Mouse (Mus musculus) kidney, adult 11 months (tissue): ENCODE results near the gene Ulk3.

Experiments
- DNase-seq: peaks from one replicate; pipeline ENCODE4 v3.0.0; 2022

The Ulk3 gene

DNA sequence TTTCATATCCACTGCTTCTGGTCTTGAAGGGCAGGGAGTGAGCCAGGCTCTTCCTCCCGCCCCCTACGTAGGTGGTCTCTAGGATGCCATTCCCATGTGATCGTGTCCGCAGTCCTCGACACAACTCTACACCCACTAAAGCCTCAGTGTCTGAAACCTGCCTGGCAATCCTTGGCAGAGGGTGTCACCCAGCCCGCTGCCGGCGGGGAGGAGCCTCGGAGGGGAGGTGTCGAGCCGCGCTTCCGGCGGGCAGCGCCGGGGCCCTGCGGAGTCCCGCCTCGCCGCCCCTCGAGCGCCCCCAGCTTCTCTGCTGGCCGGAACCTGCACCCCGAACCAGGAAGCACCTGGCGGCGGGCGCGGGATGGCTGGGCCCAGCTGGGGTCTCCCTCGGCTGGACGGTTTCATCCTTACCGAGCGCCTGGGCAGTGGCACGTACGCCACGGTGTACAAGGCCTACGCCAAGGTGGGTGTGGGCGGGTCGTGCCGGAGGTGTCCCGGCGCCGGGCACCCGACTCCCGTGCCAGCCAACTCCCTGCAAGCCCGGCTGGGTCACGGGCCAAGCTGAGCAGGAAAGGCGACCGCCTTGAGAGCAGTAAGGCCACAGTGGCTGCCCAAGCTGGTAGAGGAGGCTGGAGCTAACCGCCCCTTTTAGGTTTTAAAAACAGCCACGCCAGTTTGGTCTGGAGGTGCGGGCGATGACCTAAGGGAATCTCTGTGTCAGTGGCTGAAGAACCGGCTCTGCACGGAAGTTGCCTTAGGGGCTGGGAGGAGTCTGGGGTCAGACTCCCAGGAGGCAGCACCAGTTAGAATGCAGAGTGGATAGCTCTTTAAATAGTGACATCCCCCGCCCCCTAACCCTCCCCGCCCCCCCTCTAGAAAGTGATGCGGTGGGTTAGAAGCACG is at the start of gene Ulk3:
Gene Ulk3, plus strand, starts transcription at position 229 of the 903 bp plus-strand sequence.
- DNase-seq: peak; percentile 83

DNA sequence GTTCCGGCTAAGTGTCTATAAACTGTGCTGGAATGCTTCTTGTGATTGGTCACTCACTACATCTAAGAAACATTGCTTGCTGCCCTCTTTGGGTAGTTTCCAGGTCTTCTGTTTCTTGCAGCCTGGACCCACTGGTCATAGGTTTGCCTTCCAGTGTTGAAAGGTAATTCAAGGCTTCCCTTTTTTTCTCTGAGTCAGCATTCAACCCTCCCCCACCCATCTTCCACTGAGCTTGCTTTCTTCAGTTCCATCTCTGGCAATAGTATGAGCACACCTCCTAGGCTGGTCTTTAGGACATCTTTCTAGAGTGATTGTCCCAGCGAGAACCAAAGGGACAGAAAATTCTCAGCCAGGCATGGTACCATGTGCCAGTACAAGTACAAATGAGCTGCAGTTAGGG is 49.7 kb upstream of the Ulk3 start:
- DNase-seq: no peak

DNA sequence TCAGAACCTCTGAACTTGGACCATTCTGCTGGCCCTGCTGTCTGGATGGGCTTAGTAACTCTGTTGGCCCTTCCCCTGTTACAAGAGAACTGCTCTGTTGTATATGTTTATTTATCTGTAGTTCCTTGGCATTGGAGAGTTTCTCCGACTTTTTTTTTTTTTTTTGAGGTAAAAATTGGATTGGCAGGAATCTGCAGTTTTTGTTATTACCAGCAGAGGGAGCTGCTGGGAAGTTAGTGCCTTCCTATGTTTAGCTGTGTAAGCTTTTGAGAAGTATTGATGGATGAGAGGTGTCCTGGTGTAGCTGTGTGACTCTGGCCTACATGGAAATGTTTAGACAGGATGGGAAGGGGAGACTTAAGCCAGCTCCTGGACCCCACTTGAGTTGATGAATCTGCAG is 47.9 kb upstream of the Ulk3 start:
- no peak for DNase-seq

GRCm38 (mm10) chr9:57543951-57544350 is 45.3 kb upstream of the Ulk3 start:
- DNase-seq: no peak

GRCm38 (mm10) chr9:57547287-57547686 is 42.0 kb upstream of the Ulk3 start:
- DNase-seq: no peak

DNA sequence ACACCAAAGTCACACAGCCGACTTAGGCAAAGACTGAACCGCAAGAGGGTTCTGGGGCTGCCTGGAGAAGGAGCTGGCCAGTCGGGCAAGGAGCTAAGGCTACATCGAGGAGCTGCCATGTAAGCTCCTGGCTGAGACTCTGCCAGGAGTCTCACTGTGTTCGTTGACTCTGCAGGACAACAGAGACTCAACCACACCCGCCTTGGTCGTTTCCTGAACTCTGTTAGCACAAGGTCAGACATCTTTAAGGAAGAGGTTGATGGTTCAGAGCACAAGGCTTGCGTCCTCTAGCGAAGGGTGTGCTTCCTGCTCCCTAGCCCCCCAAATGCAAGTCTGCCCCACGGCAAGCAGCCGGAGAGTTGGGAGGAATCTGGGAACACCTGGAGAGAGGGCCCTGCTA is 41.4 kb upstream of the Ulk3 start:
- no peak for DNase-seq

GRCm38 (mm10) chr9:57549186-57549585 is 40.1 kb upstream of the Ulk3 start:
- DNase-seq: no peak

DNA sequence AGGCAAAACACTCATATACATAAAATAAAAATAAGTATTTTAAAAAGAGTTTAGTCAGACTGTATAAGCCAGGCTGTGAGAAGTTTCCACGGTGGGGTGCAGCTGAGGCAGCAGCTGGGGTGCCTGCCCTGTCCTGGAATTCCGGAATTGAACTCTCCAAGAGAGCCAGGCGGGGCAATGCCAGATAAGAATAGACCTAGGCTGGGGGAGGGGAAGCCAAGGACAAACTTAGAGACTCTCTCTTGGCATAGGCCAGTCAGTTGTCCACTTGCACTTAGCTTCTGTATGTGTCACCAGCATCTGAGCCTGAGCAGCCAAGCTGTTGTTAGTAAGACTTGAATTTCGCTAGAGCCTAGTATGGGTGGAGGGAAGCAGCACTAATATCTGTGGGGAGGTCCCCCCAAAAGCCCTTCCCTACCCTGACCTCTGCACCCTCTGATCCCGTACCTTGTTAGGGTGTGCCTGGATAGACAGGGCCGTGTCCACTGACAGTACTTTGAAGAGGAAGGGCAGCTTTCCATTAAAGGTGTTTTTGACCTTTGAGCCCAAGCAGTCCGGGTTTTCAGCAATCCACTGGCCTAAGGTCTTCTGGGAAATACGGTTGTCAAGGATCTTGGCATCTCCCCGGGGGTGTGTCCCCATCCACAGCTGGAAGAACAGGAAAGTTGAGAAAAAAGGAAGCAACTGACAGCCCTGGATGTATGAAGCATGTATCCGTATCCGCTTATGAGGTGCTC is 39.0 kb upstream of the Ulk3 start:
- peak; percentile 76 for DNase-seq

DNA sequence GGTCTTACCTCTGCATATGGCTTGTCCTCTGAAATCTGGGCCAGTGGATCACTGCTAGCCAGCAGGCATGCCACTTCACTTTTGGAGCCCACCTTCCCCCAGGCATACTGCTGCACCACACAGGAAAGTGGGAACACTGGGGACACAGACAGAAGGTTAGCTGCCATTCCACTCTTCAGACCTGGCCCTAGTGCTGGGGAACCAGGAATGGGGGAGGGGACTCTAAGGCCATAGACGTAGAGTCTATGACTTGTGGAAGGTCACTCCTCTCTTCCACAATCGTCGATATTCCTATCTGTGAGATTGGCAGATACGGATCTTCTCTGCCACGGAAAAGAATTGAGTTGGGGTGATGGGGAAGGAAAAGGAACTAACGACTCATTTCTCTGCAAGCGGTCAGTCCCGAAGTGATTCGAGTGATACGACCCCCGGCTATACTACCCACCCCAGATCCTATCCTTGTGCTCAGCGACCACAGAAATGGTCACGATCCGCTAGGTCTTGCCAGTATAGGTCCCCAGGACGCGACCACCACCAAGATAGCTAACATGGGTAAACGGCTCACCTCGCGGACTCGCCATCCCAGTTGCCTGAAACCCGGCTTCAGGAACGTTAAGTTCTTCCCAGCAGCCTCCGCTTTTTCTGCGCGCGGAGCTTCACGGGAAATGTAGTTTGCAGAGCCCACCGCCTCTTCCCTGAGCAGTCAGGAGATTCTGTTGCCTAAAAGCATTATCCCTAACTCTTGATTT is 36.9 kb upstream of the Ulk3 start, which contains the start of gene Mpi:
Gene Mpi, minus strand, starts transcription at position 625 of the 749 bp plus-strand sequence.
- DNase-seq: peak; percentile 59

DNA sequence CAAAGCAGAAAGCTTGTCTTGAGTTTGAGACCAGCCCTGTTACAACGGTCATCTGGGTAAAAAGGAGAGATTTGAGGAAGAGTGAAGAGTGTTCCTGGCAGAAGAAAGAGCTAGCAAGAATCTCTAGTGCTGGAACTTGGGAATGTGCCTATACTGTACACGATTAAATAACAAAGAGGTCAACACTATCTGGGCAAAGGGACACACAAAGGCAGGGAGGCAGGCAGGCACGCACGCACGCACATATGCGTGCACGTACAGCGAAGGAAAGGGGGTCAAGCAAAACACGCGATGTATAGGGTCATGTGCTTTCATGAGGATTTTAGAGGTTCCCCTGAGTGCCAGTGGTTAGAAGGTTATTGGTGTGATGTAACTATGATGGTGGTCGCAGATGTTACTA is 36.1 kb upstream of the Ulk3 start:
- DNase-seq: no peak

GRCm38 (mm10) chr9:57554753-57555152 is 34.5 kb upstream of the Ulk3 start:
- no peak for DNase-seq

DNA sequence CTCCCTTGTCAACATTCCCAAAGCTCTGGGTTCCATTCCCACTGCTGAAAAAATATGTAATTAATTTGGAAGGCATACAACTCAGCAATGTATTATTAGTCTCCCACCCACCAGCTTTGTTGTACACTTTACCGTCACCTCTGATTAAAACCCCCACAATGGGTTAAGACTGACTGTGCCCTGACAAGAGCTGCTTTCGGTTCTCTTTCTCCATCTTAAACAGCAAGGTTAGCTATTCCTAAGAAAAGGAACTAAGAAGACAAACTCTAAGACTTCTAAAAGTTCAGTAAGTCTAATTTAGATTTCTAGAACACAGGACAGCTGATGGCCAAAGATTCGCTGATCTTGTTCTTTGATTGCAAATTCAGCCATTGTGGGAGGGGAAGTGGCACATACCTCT is 32.0 kb upstream of the Ulk3 start:
- no peak for DNase-seq

DNA sequence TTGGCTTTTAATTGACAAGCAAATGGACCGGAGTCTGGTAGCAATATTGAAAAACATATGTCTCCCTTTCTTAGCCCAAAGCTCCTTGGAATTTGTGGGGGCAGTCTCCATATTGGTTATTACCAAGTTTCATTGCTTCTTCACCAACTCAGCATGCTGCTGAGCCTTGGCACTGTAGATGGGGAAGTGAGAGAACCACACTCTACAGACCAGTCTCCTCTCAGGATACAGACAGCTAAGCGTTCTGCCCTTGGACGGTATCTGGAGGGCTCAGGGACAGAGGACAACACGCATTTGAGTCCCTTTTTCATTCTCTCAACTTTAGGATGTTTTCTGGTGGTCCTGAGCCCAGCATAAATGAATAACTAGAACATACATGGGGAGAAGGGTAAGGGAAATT is 30.6 kb upstream of the Ulk3 start:
- no peak for DNase-seq

- DNase-seq: no peak
These were observed 29.7 kb upstream of the Ulk3 start for GRCm38 (mm10) chr9:57559568-57559967.

DNA sequence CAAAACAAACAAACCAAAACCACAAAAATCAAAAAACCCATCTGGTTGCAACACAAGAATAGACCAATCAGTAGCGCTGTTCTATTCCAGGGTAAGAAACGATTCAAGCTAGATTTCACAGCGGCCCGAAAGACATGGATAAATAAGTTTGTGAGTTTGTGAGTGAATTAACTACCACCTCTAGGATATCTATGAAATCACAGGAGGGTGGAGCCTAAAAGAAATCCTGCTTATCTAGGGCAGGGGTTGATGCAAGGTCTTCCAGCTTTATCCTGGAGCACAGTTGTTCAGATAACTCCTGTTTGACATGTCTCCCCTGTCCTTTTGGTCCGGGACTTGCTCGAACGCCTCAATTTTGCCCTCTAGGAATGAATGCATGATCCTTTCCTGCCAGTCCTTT is 29.0 kb upstream of the Ulk3 start:
- DNase-seq: no peak

GRCm38 (mm10) chr9:57560861-57561710 is 28.2 kb upstream of the Ulk3 start, which contains the start of gene Scamp2:
Gene Scamp2, plus strand, starts transcription at chr9:57560943.
- peak; percentile 95 for DNase-seq

DNA sequence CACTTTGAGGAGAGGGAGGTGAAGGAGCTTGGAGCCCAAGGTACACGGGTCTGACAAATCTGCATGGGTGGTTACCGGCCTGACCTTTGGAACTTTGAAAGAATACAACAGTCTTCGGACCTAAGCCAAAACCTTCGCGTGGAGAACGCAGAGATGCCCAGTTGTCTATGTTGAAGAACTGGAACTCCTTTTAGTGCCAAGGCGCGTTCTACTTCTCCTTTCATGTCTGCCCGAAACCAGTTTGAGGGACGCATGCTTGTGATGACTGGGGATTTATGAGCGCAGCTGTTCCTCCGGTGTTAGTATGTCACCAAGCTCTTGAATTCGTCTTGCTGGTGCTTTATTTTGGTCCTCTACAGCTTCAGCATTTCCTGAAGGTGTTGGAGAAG is 27.5 kb upstream of the Ulk3 start:
- peak; percentile 75 for DNase-seq

- DNase-seq: peak; percentile 67
These were observed 26.3 kb upstream of the Ulk3 start for GRCm38 (mm10) chr9:57562896-57563372.

DNA sequence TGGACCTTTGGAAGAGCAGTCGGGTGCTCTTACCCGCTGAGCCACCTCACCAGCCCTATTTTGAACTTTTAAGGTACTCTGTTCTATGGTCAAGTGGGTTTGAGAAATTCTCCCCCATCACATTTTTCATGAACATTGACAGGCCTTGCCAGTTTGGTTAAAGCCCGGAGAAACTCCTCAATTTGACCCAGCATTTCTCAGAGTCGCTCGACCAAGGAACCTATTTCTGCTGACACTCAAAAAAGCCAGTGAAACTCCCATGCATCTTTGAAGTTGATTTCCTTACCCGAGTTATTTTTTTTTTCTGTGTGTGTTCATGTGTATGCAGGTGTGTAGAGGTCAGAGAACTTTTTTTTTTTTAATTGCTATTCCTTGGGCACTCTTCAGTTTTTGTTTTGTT is 24.6 kb upstream of the Ulk3 start:
- peak; percentile 80 for DNase-seq

GRCm38 (mm10) chr9:57565741-57566221 is 23.5 kb upstream of the Ulk3 start:
- DNase-seq: peak; percentile 40

DNA sequence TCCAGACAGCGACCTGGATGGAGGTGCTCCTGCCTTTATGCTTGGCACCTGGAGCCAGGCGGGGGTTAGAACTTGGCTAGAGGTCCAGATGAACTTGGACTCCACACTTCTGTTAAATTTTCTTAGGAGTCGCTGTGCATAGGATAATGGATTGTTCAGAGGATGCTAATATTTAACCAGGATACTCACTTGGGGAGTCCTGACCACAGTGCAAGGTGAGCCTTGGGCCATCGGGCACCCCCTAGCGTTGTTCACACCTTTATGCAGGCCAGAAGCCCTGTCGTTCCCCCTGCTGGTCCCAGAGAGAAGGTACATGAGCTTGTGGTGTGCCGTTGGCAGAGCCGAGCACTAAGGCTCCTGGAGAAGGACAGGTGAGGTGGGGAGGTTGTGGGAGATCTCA is 22.4 kb upstream of the Ulk3 start:
- DNase-seq: peak; percentile 88

GRCm38 (mm10) chr9:57568500-57568899 is 20.8 kb upstream of the Ulk3 start:
- DNase-seq: peak; percentile 68
